In the genomic region with DNA sequence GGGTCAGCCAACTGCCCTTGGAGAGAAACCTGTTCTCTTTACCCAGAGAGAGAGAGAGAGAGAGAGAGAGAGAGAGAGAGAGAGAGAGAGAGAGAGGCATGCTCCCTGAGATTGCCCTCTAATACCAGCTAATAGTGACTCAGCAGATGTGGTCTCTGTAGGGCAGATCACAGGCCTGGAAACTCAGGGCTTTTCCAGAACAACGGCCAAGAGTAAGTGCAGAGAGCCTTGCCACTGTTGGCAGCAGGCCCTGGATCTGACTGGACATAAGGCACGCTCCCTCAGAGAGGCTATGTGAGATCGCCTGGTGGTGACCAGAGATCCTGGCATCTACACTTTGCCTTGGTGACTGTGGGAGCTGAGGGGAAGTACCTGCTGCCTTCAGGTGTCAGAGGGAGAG, we compare ENCODE assay signal across 9 mouse cellular contexts. TPM values are rescaled to one million over a fixed set of nuclear protein-coding genes. Genes with fewer than 3 reads are reported as not detected.
DNase-seq lines count a peak whose midpoint lies in the region; ATAC-seq and TF ChIP-seq lines count a peak whose summit lies in the region.
"Had no signal": no experiment of that assay in that cellular context is flagged by ENCODE, and none has a peak within 500 bp of the region (broad histone marks: within the 10 kb centered on the region; RNA-seq: fewer than 3 reads in every experiment).

No protein-coding gene starts in this region.

- DNase-seq in Muller cell, postnatal 12 days (ENCODE audit: inconsistent ontology term) = peak; percentile 92
- peak; percentile 87 for DNase-seq in adrenal gland, adult 8-10 months
- DNase-seq in gastrocnemius, adult 2 months = peak; percentile 88
- DNase-seq in frontal cortex, postnatal 25 days (ENCODE audit: low spot score in 2 of 2) = no peak
- DNase-seq in spleen, postnatal 36 days (ENCODE audit: low spot score in 2 of 2) = no peak

- WGBS in kidney, embryonic 14.5 days = 70% methylated on average over 3 of the region's 3 CpGs
- 62% methylated on average over 3 of the region's 3 CpGs for WGBS in stomach, embryonic 14.5 days

- H3K9me3 ChIP-seq in kidney, embryonic 14.5 days (ENCODE audit: control insufficient read depth, low read length) = no peaks in the 10 kb centered on the region
- H3K9me3 ChIP-seq in stomach, embryonic 14.5 days (ENCODE audit: control insufficient read depth, low read depth, low read length) = no peaks in the 10 kb centered on the region
- H3K9me3 ChIP-seq: stomach, embryonic 15.5 days had no signal

- no peak overlapping the region for H3K9ac ChIP-seq in kidney, embryonic 14.5 days (ENCODE audit: low read depth, low read length)
- no peak overlapping the region for H3K9ac ChIP-seq in stomach, embryonic 14.5 days (replicated peaks; ENCODE audit: low read depth, low read length)
- H3K9ac ChIP-seq: liver, embryonic 14.5 days; stomach, embryonic 15.5 days had no signal

- H3K27me3 ChIP-seq in kidney, embryonic 14.5 days (ENCODE audit: control insufficient read depth, insufficient read depth, low read length) = no peaks in the 10 kb centered on the region
- H3K27me3 ChIP-seq in stomach, embryonic 14.5 days (ENCODE audit: control insufficient read depth, insufficient read depth, low read length) = no peaks in the 10 kb centered on the region
- H3K27me3 ChIP-seq: stomach, embryonic 15.5 days had no signal

- peak overlapping the region; percentile 81 for H3K27ac ChIP-seq in gastrocnemius, adult 2 months
- no peak overlapping the region for H3K27ac ChIP-seq in kidney, embryonic 14.5 days (ENCODE audit: low read depth, low read length)
- no peak overlapping the region for H3K27ac ChIP-seq in stomach, embryonic 14.5 days (ENCODE audit: low read length)
- H3K27ac ChIP-seq: liver, embryonic 14.5 days; stomach, embryonic 15.5 days had no signal

- intact Hi-C loops in gastrocnemius, adult 2 months (cut with DNase I) = no loop called here

- H3K4me2 ChIP-seq in kidney, embryonic 14.5 days (replicated peaks; ENCODE audit: low read depth, low read length) = no peak overlapping the region
- H3K4me2 ChIP-seq in stomach, embryonic 14.5 days (replicated peaks; ENCODE audit: low read depth, low read length) = no peak overlapping the region
- H3K4me2 ChIP-seq: stomach, embryonic 15.5 days had no signal

- no peaks in the 10 kb centered on the region for H3K36me3 ChIP-seq in kidney, embryonic 14.5 days (ENCODE audit: control insufficient read depth, insufficient read depth, low read length)
- H3K36me3 ChIP-seq in stomach, embryonic 14.5 days (ENCODE audit: control insufficient read depth, insufficient read depth, low read length) = no peaks in the 10 kb centered on the region
- H3K36me3 ChIP-seq: stomach, embryonic 15.5 days had no signal

- peak; percentile 15; the same call in 1 of the 2 replicates for TF ChIP-seq CTCF in gastrocnemius, adult 2 months (IDR thresholded peaks at IDR 0.05)

- H3K4me3 ChIP-seq in gastrocnemius, adult 2 months = no peak overlapping the region
- no peak overlapping the region for H3K4me3 ChIP-seq in kidney, embryonic 14.5 days (ENCODE audit: low read length)
- H3K4me3 ChIP-seq in stomach, embryonic 14.5 days (ENCODE audit: low read depth, low read length) = no peak overlapping the region
- H3K4me3 ChIP-seq: stomach, embryonic 15.5 days had no signal

- 0 out of 2 replicates have a peak, but pooled peaks have one; percentile 17 for ATAC-seq in kidney, embryonic 14.5 days (ENCODE audit: low FRiP score, low TSS enrichment)
- ATAC-seq in stomach, embryonic 14.5 days (ENCODE audit: insufficient number of reproducible peaks, insufficient read depth, low FRiP score, low read depth) = 0 out of 2 replicates have a peak, but pooled peaks have one; percentile 10

- 0 out of 2 replicates have a peak, but pooled peaks cover 4% of the 10 kb centered on the region for H3K4me1 ChIP-seq in kidney, embryonic 14.5 days (ENCODE audit: control insufficient read depth, insufficient read depth, low read length)
- H3K4me1 ChIP-seq in stomach, embryonic 14.5 days (ENCODE audit: control insufficient read depth, insufficient read depth, low read length) = no peaks in the 10 kb centered on the region

RNA-seq across cellular contexts. Expression of a gene that starts 10.9 kb away (rescaled TPM):
- total RNA-seq in adrenal gland, adult 8-10 months (2022) = 100 to 1,000 TPM; 324 to 382 (median 360) TPM
- total RNA-seq in gastrocnemius, adult 2 months (2021) = 10 to 100 TPM; 14.8 to 17.4 TPM
- 2.8 and 3.8 TPM in 2 replicates for polyA plus RNA-seq in kidney, embryonic 14.5 days (2014; fragmentation: Nextera tagmentation; extraction: Ambion mirVana)
- 6.4 and 8.4 TPM in 2 replicates for polyA plus RNA-seq in stomach, embryonic 14.5 days (2014; fragmentation: Nextera tagmentation; extraction: Ambion mirVana)

RNA-seq across cellular contexts. Expression of a gene that starts 41.3 kb away (rescaled TPM):
- not detected for total RNA-seq in adrenal gland, adult 8-10 months (2022)
- not detected for total RNA-seq in gastrocnemius, adult 2 months (2021)
- not detected in 2 replicates for polyA plus RNA-seq in kidney, embryonic 14.5 days (2014; fragmentation: Nextera tagmentation; extraction: Ambion mirVana)
- not detected in 2 replicates for polyA plus RNA-seq in stomach, embryonic 14.5 days (2014; fragmentation: Nextera tagmentation; extraction: Ambion mirVana)
- polyA plus RNA-seq: stomach, embryonic 15.5 days had no signal

Comparison
In these comparisons a context has a peak if more than half of its experiments do, and no peak if none do; other contexts are left out.
1. DNase-seq: peak in Muller cell, postnatal 12 days (single experiment), adrenal gland, adult 8-10 months (single experiment) and gastrocnemius, adult 2 months (single experiment); none in frontal cortex, postnatal 25 days (0 of 2) and spleen, postnatal 36 days (0 of 2).
2. RNA of a gene that starts 10.9 kb away (total RNA-seq): 324 to 382 TPM in adrenal gland, adult 8-10 months; 14.8 to 17.4 TPM in gastrocnemius, adult 2 months; every median in the first group is over 10 times any median in the second.